Mouse (Mus musculus) lung, embryonic 15.5 days (tissue): ENCODE results near the gene Gm7945. TPM values are rescaled to one million over a fixed set of nuclear protein-coding genes. Genes with fewer than 3 reads are reported as not detected.
"Not testable (repeated sequence)": the region's sequence is repeated elsewhere in the genome, so short reads cannot be mapped to it uniquely, and the experiment has no call there.

Source experiments
- ATAC-seq: fragments of 200-750 bp; cut with Nextera tagmentation; 2 replicates; pipeline ENCODE4 v1.8.0; 2017; ENCODE audit warnings: moderate number of reproducible peaks, borderline replicate concordance; ENCODE audit not compliant: low FRiP score, low TSS enrichment; ENCODE audit errors: extremely low read depth
- H3K27ac ChIP-seq: fragments of 300-500 bp; sonication (generic); 2 replicates; pipeline ENCODE4 v1.5.1; 2015; ENCODE audit warnings: moderate library complexity, mild to moderate bottlenecking, inconsistent platforms
- H3K27me3 ChIP-seq: fragments of 300-500 bp; sonication (generic); 2 replicates; pipeline ENCODE4 v1.6.1; 2015; ENCODE audit warnings: inconsistent platforms
- H3K36me3 ChIP-seq: fragments of 300-500 bp; sonication (generic); 2 replicates; pipeline ENCODE4 v1.6.1; 2015; ENCODE audit warnings: inconsistent platforms
- H3K4me1 ChIP-seq: fragments of 300-500 bp; sonication (generic); 2 replicates; pipeline ENCODE4 v1.6.1; 2015; ENCODE audit warnings: inconsistent platforms
- H3K4me2 ChIP-seq: fragments of 300-500 bp; sonication (generic); 2 replicates; pipeline ENCODE4 v1.6.1; 2015; ENCODE audit warnings: inconsistent platforms, mild to moderate bottlenecking, moderate library complexity
- H3K4me3 ChIP-seq: fragments of 300-500 bp; sonication (generic); 2 replicates; pipeline ENCODE4 v1.5.1; 2015; ENCODE audit warnings: mild to moderate bottlenecking, inconsistent platforms
- H3K9ac ChIP-seq: fragments of 300-500 bp; sonication (generic); 2 replicates; pipeline ENCODE4 v1.6.1; 2015; ENCODE audit warnings: inconsistent platforms
- H3K9me3 ChIP-seq: fragments of 300-500 bp; sonication (generic); 2 replicates; pipeline ENCODE4 v1.6.1; 2016; ENCODE audit warnings: inconsistent platforms
- WGBS: fragments of 180-500 bp; shearing (Covaris S2); methylation state at CpG from one replicate; pipeline ENCODE4 v1.1.7; 2015; 5-methylcytosine and 5-hydroxymethylcytosine counted together
- polyA plus RNA-seq: library from polyadenylated mRNA; unstranded; fragments of >200 nt; fragmentation: Nextera tagmentation; extraction: Ambion mirVana; gene quantifications from 2 replicates; pipeline ENCODE4 v1.2.1, GENCODE M21; 2015

Gene Gm7945
- polyA plus RNA-seq, result not detected in 2 replicates

DNA sequence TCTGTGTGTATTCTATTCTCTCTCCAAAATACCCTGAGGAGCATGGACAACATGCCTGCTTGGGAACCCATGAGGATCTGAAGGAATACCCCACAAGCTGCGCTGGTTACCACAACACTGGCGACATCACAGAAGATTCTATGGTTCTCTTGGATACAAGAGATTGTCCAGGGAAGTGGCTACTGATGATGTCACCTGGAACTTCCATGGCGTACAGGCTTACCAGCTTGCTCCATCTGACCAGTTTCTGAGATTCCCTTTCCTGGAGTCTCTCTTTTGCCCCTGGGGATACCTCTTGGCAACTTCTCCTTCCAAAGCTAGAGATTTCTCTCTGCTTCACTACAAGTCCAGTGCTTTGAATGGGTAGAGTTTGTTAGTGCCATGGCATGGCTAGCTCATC is at the start of gene Gm7945:
TSS of gene Gm7945 (minus strand) at position 101 of the 400 bp plus-strand sequence.
- ATAC-seq, H3K4me3 ChIP-seq, H3K36me3 ChIP-seq, H3K27me3 ChIP-seq, H3K9me3 ChIP-seq, H3K4me2 ChIP-seq, H3K9ac ChIP-seq, H3K27ac ChIP-seq, H3K4me1 ChIP-seq: not testable (repeated sequence)
- no CpG with 5 or more reads among the region's 3 CpGs for WGBS

DNA sequence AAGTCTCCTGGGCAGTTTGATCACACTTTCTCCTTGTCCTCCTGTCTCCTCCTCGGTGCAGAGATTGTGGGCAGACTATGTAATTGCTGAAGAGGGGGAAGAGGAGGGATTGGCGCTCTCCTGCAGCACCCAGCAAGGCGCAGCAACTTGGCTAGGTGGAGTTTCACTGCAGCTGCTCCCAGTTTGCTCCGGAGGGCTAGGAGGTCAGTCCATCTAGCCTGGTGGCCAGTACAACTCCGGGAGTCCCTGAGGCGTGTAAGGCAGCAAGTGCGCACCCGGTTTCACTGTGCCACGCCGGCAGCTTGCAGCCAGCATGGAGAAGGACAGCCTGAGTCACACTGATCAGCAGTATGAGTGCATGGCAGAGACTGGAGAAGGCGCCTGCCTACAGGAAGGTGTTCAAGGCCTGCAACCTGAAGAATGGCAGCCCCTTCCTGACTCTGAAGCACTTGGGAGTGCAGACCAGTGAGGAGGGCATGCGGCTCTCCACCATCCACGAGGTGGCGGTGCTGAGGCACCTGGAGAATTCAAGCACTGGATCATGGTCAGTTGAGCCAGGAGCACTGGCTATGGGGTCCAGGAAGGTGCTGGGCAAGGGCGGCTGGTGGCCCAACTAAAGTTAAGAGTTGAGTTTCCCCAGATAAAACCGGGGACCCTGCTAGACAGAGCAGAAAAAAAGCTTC is 39.4 kb upstream of the Gm7945 start:
- H3K9me3 ChIP-seq, H3K27me3 ChIP-seq, H3K4me1 ChIP-seq, H3K27ac ChIP-seq, H3K9ac ChIP-seq, H3K4me3 ChIP-seq, H3K36me3 ChIP-seq, ATAC-seq: not testable (repeated sequence)
- WGBS, result 13% methylated on average over 10 of the region's 16 CpGs
- H3K4me2 ChIP-seq, result peak overlapping the region; percentile 26; the same call in 1 of the 2 replicates

DNA sequence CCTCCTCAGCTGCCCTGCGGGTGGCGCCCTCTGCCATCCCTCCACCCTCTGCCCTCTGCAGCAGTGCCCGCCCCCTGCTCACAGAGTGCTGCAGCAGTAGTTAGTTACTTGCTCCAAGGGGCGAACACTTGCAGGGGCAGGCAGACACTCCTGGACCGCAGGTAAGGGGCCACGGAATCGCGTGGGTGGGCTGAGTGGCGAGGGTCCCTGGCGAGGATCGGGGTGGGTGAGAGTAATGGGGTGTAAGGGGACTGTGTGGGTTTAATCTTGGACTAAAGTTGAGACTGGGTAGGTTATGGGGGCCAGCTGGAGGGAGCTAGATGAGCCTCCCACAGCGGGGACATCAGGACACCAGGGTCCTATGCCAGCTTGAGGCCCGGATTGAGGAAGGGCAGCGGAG is 38.5 kb upstream of the Gm7945 start:
- not testable (repeated sequence) for H3K27ac ChIP-seq, H3K9me3 ChIP-seq, H3K9ac ChIP-seq, H3K4me1 ChIP-seq, H3K36me3 ChIP-seq, ATAC-seq, H3K4me3 ChIP-seq, H3K27me3 ChIP-seq
- peak overlapping the region; percentile 26; the same call in 1 of the 2 replicates for H3K4me2 ChIP-seq
- 13% methylated on average over 14 of the region's 14 CpGs for WGBS

DNA sequence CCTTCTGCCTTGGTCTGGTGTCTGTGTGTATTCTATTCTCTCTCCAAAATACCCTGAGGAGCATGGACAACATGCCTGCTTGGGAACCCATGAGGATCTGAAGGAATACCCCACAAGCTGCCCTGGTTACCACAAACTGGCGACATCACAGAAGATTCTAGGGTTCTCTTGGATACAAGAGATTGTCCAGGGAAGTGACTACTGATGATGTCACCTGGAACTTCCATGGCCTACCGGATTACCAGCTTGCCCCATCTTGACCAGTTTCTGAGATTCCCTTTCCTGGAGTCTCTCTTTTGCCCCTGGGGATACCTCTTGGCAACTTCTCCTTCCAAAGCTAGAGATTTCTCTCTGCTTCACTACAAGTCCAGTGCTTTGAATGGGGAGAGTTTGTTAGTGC is 22.0 kb upstream of the Gm7945 start, which contains the start of gene Gm6482:
TSS of gene Gm6482 (minus strand) at position 101 of the 400 bp plus-strand sequence.
- H3K9ac ChIP-seq, H3K4me1 ChIP-seq, H3K27ac ChIP-seq, H3K27me3 ChIP-seq, H3K9me3 ChIP-seq, ATAC-seq, H3K36me3 ChIP-seq, H3K4me3 ChIP-seq, H3K4me2 ChIP-seq: not testable (repeated sequence)
- 78% methylated on average over 1 of the region's 2 CpGs for WGBS

DNA sequence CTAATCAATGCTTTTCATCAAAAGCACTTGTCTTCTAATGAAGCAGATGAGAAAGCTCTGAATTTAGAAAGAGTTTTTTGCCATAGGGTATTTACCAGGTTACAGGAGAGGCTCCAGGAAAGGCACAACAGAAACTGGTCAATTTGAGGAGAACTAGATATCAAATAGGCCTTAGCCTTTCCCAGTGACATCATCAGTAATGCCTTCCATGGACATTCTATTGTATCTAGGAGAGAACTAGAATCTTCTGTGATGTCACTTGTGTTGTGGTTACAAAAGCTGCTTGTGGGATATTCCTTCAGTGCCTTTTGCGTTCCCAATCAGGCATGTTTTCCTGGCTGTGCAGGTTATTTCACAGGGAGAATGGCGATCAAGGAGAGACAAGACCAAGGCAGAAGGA is 37.9 kb downstream of the Gm7945 start, which contains the start of gene Gm5798:
TSS of gene Gm5798 (plus strand) at position 301 of the 400 bp plus-strand sequence.
- not testable (repeated sequence) for H3K27me3 ChIP-seq, H3K4me2 ChIP-seq, ATAC-seq, H3K9ac ChIP-seq, H3K9me3 ChIP-seq, H3K4me1 ChIP-seq, H3K36me3 ChIP-seq, H3K27ac ChIP-seq, H3K4me3 ChIP-seq
- WGBS, result 58% methylated on average over 2 of the region's 2 CpGs

Other genes starting within 250 kb of the Gm7945 start
- gene Mbl1, start 234.9 kb downstream of the Gm7945 start, polyA plus RNA-seq, result 0.31 TPM in 2 replicates
- gene Sftpd, start 201.2 kb downstream of the Gm7945 start, polyA plus RNA-seq, result 0.62 and 1.0 TPM in 2 replicates
- gene Gm2832, start 107.6 kb downstream of the Gm7945 start, polyA plus RNA-seq, result not detected in 2 replicates
- gene Gm5798, start 37.8 kb downstream of the Gm7945 start, polyA plus RNA-seq, result not detected in 2 replicates
- gene Gm6482, start 21.9 kb upstream of the Gm7945 start, polyA plus RNA-seq, result not detected in 2 replicates
- gene Gm7954, start 67.1 kb upstream of the Gm7945 start, polyA plus RNA-seq, result not detected in 2 replicates
- not detected in 2 replicates for gene Gm3486, start 103.1 kb upstream of the Gm7945 start, polyA plus RNA-seq
- not detected in 2 replicates for gene Gm7970, start 169.2 kb upstream of the Gm7945 start, polyA plus RNA-seq
- not detected in 2 replicates for gene 1700049E17Rik2, start 186.8 kb upstream of the Gm7945 start, polyA plus RNA-seq
- not detected in 2 replicates for gene Gm3072, start 238.2 kb upstream of the Gm7945 start, polyA plus RNA-seq